Mouse (Mus musculus) spleen, adult 2 months (tissue): Measurements from ENCODE around the gene Ivns1abp. TPM values are rescaled to one million over a fixed set of nuclear protein-coding genes. Genes with fewer than 3 reads are reported as not detected.

ENCODE experiments used
- DNase-seq, 2 experiments: peaks; one replicate each; pipeline versions ENCODE4 v3.0.0 to v3.0.0-alpha.2; 2012 to 2021; ENCODE audit warnings: low spot score in 2 of 2, low read depth in 1 of 2
- H3K27ac ChIP-seq: fragments of 200-500 bp; 2 replicates; pipeline ENCODE4 v1.5.1; 2012; ENCODE audit warnings: low read length, inconsistent platforms; ENCODE audit not compliant: insufficient read depth
- H3K27me3 ChIP-seq: fragments of 200-500 bp; 2 replicates; pipeline ENCODE4 v1.6.1; 2012; ENCODE audit warnings: mild to moderate bottlenecking, moderate library complexity, low read length, inconsistent platforms; ENCODE audit not compliant: control insufficient read depth, insufficient read depth
- H3K36me3 ChIP-seq: fragments of 200-500 bp; 2 replicates; pipeline ENCODE4 v1.6.1; 2012; ENCODE audit warnings: mild to moderate bottlenecking, low read length, inconsistent platforms; ENCODE audit not compliant: control insufficient read depth, insufficient read depth
- H3K4me1 ChIP-seq: fragments of 200-500 bp; 2 replicates; pipeline ENCODE4 v1.6.1; 2011; ENCODE audit warnings: inconsistent platforms; ENCODE audit not compliant: control insufficient read depth, insufficient read depth, insufficient read length
- H3K4me3 ChIP-seq: fragments of 200-500 bp; 2 replicates; pipeline ENCODE4 v1.5.1; 2011; ENCODE audit warnings: mild to moderate bottlenecking, inconsistent platforms; ENCODE audit not compliant: insufficient read depth, insufficient read length; ENCODE audit errors: extremely low read depth
- CTCF ChIP-seq: fragments of 200-500 bp; IDR thresholded peaks from 2 replicates; pipeline ENCODE4 v1.5.1; 2011; ENCODE audit warnings: mild to moderate bottlenecking, inconsistent platforms; ENCODE audit not compliant: insufficient read depth, insufficient read length, insufficient replicate concordance; ENCODE audit errors: extremely low read depth
- POLR2A ChIP-seq: fragments of 200-500 bp; IDR thresholded peaks from 2 replicates; pipeline ENCODE4 v1.6.1; 2011; ENCODE audit warnings: low read depth, low read length, inconsistent platforms
- WGBS: fragments of 180-500 bp; shearing (Covaris S2); methylation state at CpG from one replicate; pipeline ENCODE4 v1.1.7; 2018; 5-methylcytosine and 5-hydroxymethylcytosine counted together
- polyA plus RNA-seq: library from polyadenylated mRNA; depleted of rRNA; stranded (reverse); fragments of >200 nt; gene quantifications from 2 replicates; pipeline ENCODE4 v1.2.3, GENCODE M21; 2012; rRNA removed

Gene Ivns1abp
- polyA plus RNA-seq, 1 experiment, result 35.7 TPM

- Histone ChIP-seq H3K36me3 (peaks cover 8% of the 10 kb centered on the region; the same call in 1 of the 2 replicates), H3K27ac (no peak overlapping the region), H3K4me1 (no peaks in the 10 kb centered on the region), H3K4me3 (no peak overlapping the region), H3K27me3 (no peaks in the 10 kb centered on the region)
- no peak for DNase-seq
- TF ChIP-seq POLR2A, result no peak
- TF ChIP-seq CTCF, result no peak
- WGBS, result 97% methylated on average over 3 of the region's 3 CpGs
Measured at GRCm38 (mm10) chr1:151409827-151410226, 65.5 kb downstream of the Ivns1abp start.

Other genes starting within 250 kb of the Ivns1abp start
- 0.07 and 0.20 TPM in 2 replicates for gene Gm47985, start 161.9 kb upstream of the Ivns1abp start, polyA plus RNA-seq
- gene Gm8947, start 152.1 kb upstream of the Ivns1abp start, polyA plus RNA-seq, result 0.14 and 0.40 TPM in 2 replicates
- gene Gm47995, start 146.0 kb upstream of the Ivns1abp start, polyA plus RNA-seq, result 0.11 and 0.33 TPM in 2 replicates
- gene 3110040M04Rik, start 140.4 kb upstream of the Ivns1abp start, polyA plus RNA-seq, result 0.23 TPM in 1 of 2 replicates, not detected in the other
- gene Gm47996, start 134.3 kb upstream of the Ivns1abp start, polyA plus RNA-seq, result 0.61 TPM in 1 of 2 replicates, not detected in the other
- gene Swt1, start 84.0 kb downstream of the Ivns1abp start, polyA plus RNA-seq, result 3.7 and 4.1 TPM in 2 replicates
- 11.9 and 14.2 TPM in 2 replicates for gene Trmt1l, start 84.1 kb downstream of the Ivns1abp start, polyA plus RNA-seq
- 8.8 and 10.5 TPM in 2 replicates for gene Rnf2, start 156.5 kb downstream of the Ivns1abp start, polyA plus RNA-seq
- gene Fam129a, start 226.7 kb downstream of the Ivns1abp start, polyA plus RNA-seq, result 4.9 and 6.0 TPM in 2 replicates